Mouse (Mus musculus) c-Kit-positive CD71-positive TER-119-positive erythroid progenitor cells, embryonic 14.5 days (primary cell): Measurements from ENCODE around the gene Fam208b.
A peak's percentile ranks its signal among the peaks of the same experiment; 100 is the strongest.

Experiments used
- DNase-seq: peaks from one replicate; pipeline ENCODE4 v3.0.0-alpha.2; 2013; ENCODE audit warnings: low spot score

Gene Fam208b

GRCm38 (mm10) chr13:3610795-3611438, at the start of gene Fam208b:
Gene Fam208b (minus strand): TSS chr13:3611108.
- DNase-seq: peak; percentile 97

- no peak for DNase-seq
These were observed 48.6 kb upstream of the Fam208b start for GRCm38 (mm10) chr13:3659163-3660160.

- no peak for DNase-seq
These were observed 43.5 kb upstream of the Fam208b start for GRCm38 (mm10) chr13:3654432-3654831.

- no peak for DNase-seq
These were observed 39.7 kb upstream of the Fam208b start for GRCm38 (mm10) chr13:3650569-3650968.

GRCm38 (mm10) chr13:3646566-3646965, 35.7 kb upstream of the Fam208b start:
- no peak for DNase-seq

- DNase-seq: no peak
These were observed 35.0 kb upstream of the Fam208b start for GRCm38 (mm10) chr13:3645919-3646318.

- no peak for DNase-seq
These were observed 34.0 kb upstream of the Fam208b start for GRCm38 (mm10) chr13:3644871-3645270.

- DNase-seq: no peak
These were observed 31.6 kb upstream of the Fam208b start for GRCm38 (mm10) chr13:3642538-3642937.

- no peak for DNase-seq
These were observed 31.1 kb upstream of the Fam208b start for GRCm38 (mm10) chr13:3642049-3642448.

GRCm38 (mm10) chr13:3636797-3637196, 25.9 kb upstream of the Fam208b start:
- DNase-seq: no peak

- no peak for DNase-seq
These were observed 24.2 kb upstream of the Fam208b start for GRCm38 (mm10) chr13:3635076-3635475.

GRCm38 (mm10) chr13:3633895-3634811, 23.2 kb upstream of the Fam208b start, which contains the start of gene Asb13:
Gene Asb13 (plus strand): TSS chr13:3634032.
- DNase-seq: peak; percentile 69

- DNase-seq: no peak
These were observed 22.2 kb upstream of the Fam208b start for GRCm38 (mm10) chr13:3633131-3633530.

- DNase-seq: no peak
These were observed 21.6 kb upstream of the Fam208b start for GRCm38 (mm10) chr13:3632551-3632950.

GRCm38 (mm10) chr13:3628102-3628501, 17.2 kb upstream of the Fam208b start:
- no peak for DNase-seq

GRCm38 (mm10) chr13:3627139-3627538, 16.2 kb upstream of the Fam208b start:
- no peak for DNase-seq

GRCm38 (mm10) chr13:3610118-3610794, 652 bp downstream of the Fam208b start:
- peak; percentile 62 for DNase-seq

- DNase-seq: no peak
These were observed 1.2 kb downstream of the Fam208b start for GRCm38 (mm10) chr13:3609780-3610117.

- no peak for DNase-seq
These were observed 14.7 kb downstream of the Fam208b start for GRCm38 (mm10) chr13:3596232-3596631.

GRCm38 (mm10) chr13:3594311-3594710, 16.6 kb downstream of the Fam208b start:
- DNase-seq: no peak

- no peak for DNase-seq
These were observed 20.1 kb downstream of the Fam208b start for GRCm38 (mm10) chr13:3590789-3591188.
